Mouse (Mus musculus) CH12.LX (cell line): ENCODE measurements around the gene Lhpp.

Experiments used
- CTCF ChIP-seq, 2 experiments: IDR thresholded peaks in 1 of 2; conservative IDR thresholded peaks in 1 of 2; 2 replicates each; pipeline ENCODE4 v1.5.1; 2011 to 2012; ENCODE audit warnings: low read depth in 2 of 2, low read length in 2 of 2, improper control_type of control experiment in 1 of 2, inconsistent platforms in 1 of 2, mild to moderate bottlenecking in 1 of 2, moderate library complexity in 1 of 2
- EP300 ChIP-seq: IDR thresholded peaks from 2 replicates; pipeline ENCODE4 v1.6.1; 2011; ENCODE audit warnings: low read length, improper control_type of control experiment
- IRF4 ChIP-seq: IDR thresholded peaks from 2 replicates; pipeline ENCODE4 v1.6.1; 2014; ENCODE audit warnings: low read depth, mild to moderate bottlenecking, inconsistent platforms, low read length, improper control_type of control experiment
- MAFK ChIP-seq: IDR thresholded peaks from 2 replicates; pipeline ENCODE4 v1.6.1; 2011; ENCODE audit warnings: low read length, improper control_type of control experiment; ENCODE audit not compliant: insufficient replicate concordance
- MAX ChIP-seq: IDR thresholded peaks from 2 replicates; pipeline ENCODE4 v1.6.1; 2011; ENCODE audit warnings: low read length, improper control_type of control experiment
- POLR2A ChIP-seq: IDR thresholded peaks from 2 replicates; pipeline ENCODE4 v1.6.1; 2011; ENCODE audit warnings: low read depth, mild to moderate bottlenecking, improper control_type of control experiment, low read length
- POLR2AphosphoS2 ChIP-seq: IDR thresholded peaks from 2 replicates; pipeline ENCODE4 v1.6.1; 2011; ENCODE audit warnings: low read depth, low read length, improper control_type of control experiment
- RAD21 ChIP-seq: IDR thresholded peaks from 2 replicates; pipeline ENCODE4 v1.6.1; 2011; ENCODE audit warnings: low read depth, mild to moderate bottlenecking, low read length, improper control_type of control experiment, moderate library complexity
- RCOR1 ChIP-seq: conservative IDR thresholded peaks from 2 replicates; pipeline ENCODE4 v1.6.1; 2012; ENCODE audit warnings: low read depth, mild to moderate bottlenecking, inconsistent platforms, low read length, improper control_type of control experiment
- SIN3A ChIP-seq: IDR thresholded peaks from 2 replicates; pipeline ENCODE4 v1.6.1; 2012; ENCODE audit warnings: low read length, improper control_type of control experiment, inconsistent platforms
- USF1 ChIP-seq: IDR thresholded peaks from 2 replicates; pipeline ENCODE4 v1.6.1; 2014; ENCODE audit warnings: low read depth, mild to moderate bottlenecking, inconsistent platforms, low read length, improper control_type of control experiment
- ZC3H11A ChIP-seq: IDR thresholded peaks from 2 replicates; pipeline ENCODE4 v1.6.1; 2012; ENCODE audit warnings: low read depth, mild to moderate bottlenecking, inconsistent platforms, low read length, improper control_type of control experiment

- TF ChIP-seq RCOR1: no peak
- TF ChIP-seq POLR2AphosphoS2: no peak
- no peak for TF ChIP-seq POLR2A
- no peak for TF ChIP-seq CTCF (conservative IDR thresholded peaks at IDR 0.05 in 1 of 2, IDR thresholded peaks at IDR 0.05 in 1 of 2; ENCODE audit: low read depth in 2 of 2, low read length in 2 of 2)
- TF ChIP-seq SIN3A: no peak
- TF ChIP-seq MAFK: no peak
- TF ChIP-seq RAD21: no peak
- TF ChIP-seq ZC3H11A: no peak
- TF ChIP-seq IRF4: no peak
- TF ChIP-seq MAX: no peak
- no peak for TF ChIP-seq USF1
- TF ChIP-seq EP300: no peak
Measured at GRCm38 (mm10) chr7:132593762-132594161, 16.7 kb upstream of the Lhpp start.
